Mouse (Mus musculus): Measurements from ENCODE around the gene Col8a2. TPM values are rescaled to one million over a fixed set of nuclear protein-coding genes. Genes with fewer than 3 reads are reported as not detected.

Col8a2 gene
- polyA plus RNA-seq, 1 experiment from 2014 or later = 2.0 TPM

- peaks cover 50% of the 10 kb centered on the region for H3K27me3 ChIP-seq (ENCODE audit: control insufficient read depth, insufficient read depth, low read length)
- H3K36me3 ChIP-seq (ENCODE audit: control insufficient read depth, insufficient read depth, low read length) = no peaks in the 10 kb centered on the region
- H3K9ac ChIP-seq (ENCODE audit: low read depth, low read length) = no peak overlapping the region
- H3K4me2 ChIP-seq = peak overlapping the region; percentile 22; the same call in 1 of the 2 replicates
- no peak for ATAC-seq (replicated peaks; ENCODE audit: insufficient number of reproducible peaks, low FRiP score, low TSS enrichment)
- 37% methylated on average over 17 of the region's 17 CpGs for WGBS (ENCODE audit: insufficient replicate concordance)
- H3K9me3 ChIP-seq (replicated peaks; ENCODE audit: control insufficient read depth, low read length) = no peaks in the 10 kb centered on the region
- H3K4me3 ChIP-seq (ENCODE audit: low read depth, low read length) = no peak overlapping the region
- H3K27ac ChIP-seq (ENCODE audit: low read depth, low read length) = no peak overlapping the region
- peaks cover 6% of the 10 kb centered on the region; the same call in 1 of the 2 replicates for H3K4me1 ChIP-seq (ENCODE audit: control insufficient read depth, insufficient read depth, low read length)
These were observed 1.6 kb downstream of the Col8a2 start for GRCm38 (mm10) chr4:126288085-126288666.

GRCm38 (mm10) chr4:126290314-126290713 is 3.7 kb downstream of the Col8a2 start:
- Histone ChIP-seq H3K4me3 (ENCODE audit: low read depth, low read length) (no peak overlapping the region), H3K4me1 (ENCODE audit: control insufficient read depth, insufficient read depth, low read length) (peaks cover 6% of the 10 kb centered on the region; the same call in 1 of the 2 replicates), H3K9me3 (replicated peaks; ENCODE audit: control insufficient read depth, low read length) (no peaks in the 10 kb centered on the region), H3K27ac (ENCODE audit: low read depth, low read length) (no peak overlapping the region), H3K27me3 (ENCODE audit: control insufficient read depth, insufficient read depth, low read length) (peaks cover 50% of the 10 kb centered on the region), H3K4me2 (no peak overlapping the region), H3K36me3 (ENCODE audit: control insufficient read depth, insufficient read depth, low read length) (no peaks in the 10 kb centered on the region), H3K9ac (ENCODE audit: low read depth, low read length) (no peak overlapping the region)
- ATAC-seq (replicated peaks; ENCODE audit: insufficient number of reproducible peaks, low FRiP score, low TSS enrichment) = no peak
- WGBS (ENCODE audit: insufficient replicate concordance) = 78% methylated on average over 8 of the region's 8 CpGs

- H3K36me3 ChIP-seq (ENCODE audit: control insufficient read depth, insufficient read depth, low read length) = no peaks in the 10 kb centered on the region
- H3K4me1 ChIP-seq (ENCODE audit: control insufficient read depth, insufficient read depth, low read length) = peaks cover 6% of the 10 kb centered on the region; the same call in 1 of the 2 replicates
- no peaks in the 10 kb centered on the region for H3K9me3 ChIP-seq (replicated peaks; ENCODE audit: control insufficient read depth, low read length)
- no peak for ATAC-seq (replicated peaks; ENCODE audit: insufficient number of reproducible peaks, low FRiP score, low TSS enrichment)
- 19% methylated on average over 13 of the region's 13 CpGs for WGBS (ENCODE audit: insufficient replicate concordance)
- H3K27ac ChIP-seq (ENCODE audit: low read depth, low read length) = no peak overlapping the region
- no peak overlapping the region for H3K4me2 ChIP-seq
- H3K9ac ChIP-seq (ENCODE audit: low read depth, low read length) = no peak overlapping the region
- H3K4me3 ChIP-seq (ENCODE audit: low read depth, low read length) = no peak overlapping the region
- H3K27me3 ChIP-seq (ENCODE audit: control insufficient read depth, insufficient read depth, low read length) = peaks cover 52% of the 10 kb centered on the region
These were observed 4.6 kb downstream of the Col8a2 start for GRCm38 (mm10) chr4:126291196-126291595.

GRCm38 (mm10) chr4:126295152-126295551 is 8.6 kb downstream of the Col8a2 start:
- peaks cover 54% of the 10 kb centered on the region for H3K27me3 ChIP-seq (ENCODE audit: control insufficient read depth, insufficient read depth, low read length)
- no peak for ATAC-seq (replicated peaks; ENCODE audit: insufficient number of reproducible peaks, low FRiP score, low TSS enrichment)
- no peak overlapping the region for H3K4me3 ChIP-seq (ENCODE audit: low read depth, low read length)
- peaks cover 7% of the 10 kb centered on the region; the same call in 1 of the 2 replicates for H3K4me1 ChIP-seq (ENCODE audit: control insufficient read depth, insufficient read depth, low read length)
- H3K9me3 ChIP-seq (replicated peaks; ENCODE audit: control insufficient read depth, low read length) = no peaks in the 10 kb centered on the region
- no peak overlapping the region for H3K4me2 ChIP-seq
- 70% methylated on average over 6 of the region's 6 CpGs for WGBS (ENCODE audit: insufficient replicate concordance)
- no peak overlapping the region for H3K27ac ChIP-seq (ENCODE audit: low read depth, low read length)
- H3K9ac ChIP-seq (ENCODE audit: low read depth, low read length) = no peak overlapping the region
- no peaks in the 10 kb centered on the region for H3K36me3 ChIP-seq (ENCODE audit: control insufficient read depth, insufficient read depth, low read length)

GRCm38 (mm10) chr4:126295937-126296336 is 9.3 kb downstream of the Col8a2 start:
- Histone ChIP-seq H3K36me3 (ENCODE audit: control insufficient read depth, insufficient read depth, low read length) (no peaks in the 10 kb centered on the region), H3K9me3 (replicated peaks; ENCODE audit: control insufficient read depth, low read length) (no peaks in the 10 kb centered on the region), H3K4me1 (ENCODE audit: control insufficient read depth, insufficient read depth, low read length) (peaks cover 11% of the 10 kb centered on the region), H3K9ac (ENCODE audit: low read depth, low read length) (no peak overlapping the region), H3K27ac (ENCODE audit: low read depth, low read length) (no peak overlapping the region), H3K4me2 (no peak overlapping the region), H3K4me3 (ENCODE audit: low read depth, low read length) (no peak overlapping the region), H3K27me3 (ENCODE audit: control insufficient read depth, insufficient read depth, low read length) (peaks cover 59% of the 10 kb centered on the region)
- no peak for ATAC-seq (replicated peaks; ENCODE audit: insufficient number of reproducible peaks, low FRiP score, low TSS enrichment)
- 30% methylated on average over 4 of the region's 4 CpGs for WGBS (ENCODE audit: insufficient replicate concordance)

GRCm38 (mm10) chr4:126296617-126297101 is 10.1 kb downstream of the Col8a2 start:
- peak overlapping the region; percentile 57 for H3K9ac ChIP-seq (ENCODE audit: low read depth, low read length)
- H3K27ac ChIP-seq (ENCODE audit: low read depth, low read length) = no peak overlapping the region
- under 1% methylated on average over 34 of the region's 34 CpGs for WGBS (ENCODE audit: insufficient replicate concordance)
- no peaks in the 10 kb centered on the region for H3K9me3 ChIP-seq (replicated peaks; ENCODE audit: control insufficient read depth, low read length)
- peaks cover 64% of the 10 kb centered on the region for H3K27me3 ChIP-seq (ENCODE audit: control insufficient read depth, insufficient read depth, low read length)
- H3K4me2 ChIP-seq = peak overlapping the region; percentile 68
- no peak for ATAC-seq (replicated peaks; ENCODE audit: insufficient number of reproducible peaks, low FRiP score, low TSS enrichment)
- H3K4me1 ChIP-seq (ENCODE audit: control insufficient read depth, insufficient read depth, low read length) = peaks cover 17% of the 10 kb centered on the region
- H3K36me3 ChIP-seq (ENCODE audit: control insufficient read depth, insufficient read depth, low read length) = no peaks in the 10 kb centered on the region
- H3K4me3 ChIP-seq (ENCODE audit: low read depth, low read length) = peak overlapping the region; percentile 26

- Histone ChIP-seq H3K9me3 (replicated peaks; ENCODE audit: control insufficient read depth, low read length) (no peaks in the 10 kb centered on the region), H3K4me3 (ENCODE audit: low read depth, low read length) (peak overlapping the region; percentile 40), H3K36me3 (ENCODE audit: control insufficient read depth, insufficient read depth, low read length) (no peaks in the 10 kb centered on the region; the same call in 1 of the 2 replicates), H3K4me2 (peak overlapping the region; percentile 66), H3K27me3 (ENCODE audit: control insufficient read depth, insufficient read depth, low read length) (peaks cover 71% of the 10 kb centered on the region), H3K27ac (ENCODE audit: low read depth, low read length) (no peak overlapping the region), H3K4me1 (ENCODE audit: control insufficient read depth, insufficient read depth, low read length) (peaks cover 17% of the 10 kb centered on the region), H3K9ac (ENCODE audit: low read depth, low read length) (peak overlapping the region; percentile 28; the same call in 1 of the 2 replicates)
- ATAC-seq (replicated peaks; ENCODE audit: insufficient number of reproducible peaks, low FRiP score, low TSS enrichment) = no peak
- under 1% methylated on average over 50 of the region's 50 CpGs for WGBS (ENCODE audit: insufficient replicate concordance)
These were observed 14.5 kb downstream of the Col8a2 start for GRCm38 (mm10) chr4:126300916-126301583.

- Histone ChIP-seq H3K4me2 (peak overlapping the region; percentile 66), H3K27ac (ENCODE audit: low read depth, low read length) (no peak overlapping the region), H3K9ac (ENCODE audit: low read depth, low read length) (peak overlapping the region; percentile 28; the same call in 1 of the 2 replicates), H3K36me3 (ENCODE audit: control insufficient read depth, insufficient read depth, low read length) (no peaks in the 10 kb centered on the region; the same call in 1 of the 2 replicates), H3K9me3 (replicated peaks; ENCODE audit: control insufficient read depth, low read length) (no peaks in the 10 kb centered on the region), H3K27me3 (ENCODE audit: control insufficient read depth, insufficient read depth, low read length) (peaks cover 65% of the 10 kb centered on the region), H3K4me3 (ENCODE audit: low read depth, low read length) (peak overlapping the region; percentile 40), H3K4me1 (ENCODE audit: control insufficient read depth, insufficient read depth, low read length) (peaks cover 16% of the 10 kb centered on the region)
- no peak for ATAC-seq (replicated peaks; ENCODE audit: insufficient number of reproducible peaks, low FRiP score, low TSS enrichment)
- WGBS (ENCODE audit: insufficient replicate concordance) = 4% methylated on average over 27 of the region's 27 CpGs
These were observed 15.2 kb downstream of the Col8a2 start for GRCm38 (mm10) chr4:126301584-126302309.

Data from heart, embryonic 11.5 days (tissue).